Mouse (Mus musculus) liver, postnatal 0 days (tissue): ENCODE measurements around the gene Parp3. TPM values are rescaled to one million over a fixed set of nuclear protein-coding genes. Genes with fewer than 3 reads are reported as not detected.
A peak's percentile ranks its signal among the peaks of the same experiment; 100 is the strongest.

Experiments used
- ATAC-seq: fragments of 200-750 bp; cut with Nextera tagmentation; 2 replicates; pipeline ENCODE4 v1.8.0; 2017; ENCODE audit warnings: mild to moderate bottlenecking, moderate library complexity
- DNase-seq: peaks from one replicate; pipeline ENCODE4 v3.0.0-alpha.2; 2016
- H3K27ac ChIP-seq: fragments of 300-500 bp; sonication (generic); 2 replicates; pipeline ENCODE4 v1.5.1; 2014; ENCODE audit warnings: antibody characterized with exemption, moderate library complexity, mild to moderate bottlenecking, low read depth
- H3K27me3 ChIP-seq: fragments of 300-500 bp; sonication (generic); 2 replicates; pipeline ENCODE4 v1.6.1; 2014; ENCODE audit warnings: low read length, control low read depth, mixed read lengths; ENCODE audit not compliant: insufficient read depth
- H3K36me3 ChIP-seq: fragments of 300-500 bp; sonication (generic); replicated peaks from 2 replicates; pipeline ENCODE4 v1.6.1; 2014; ENCODE audit warnings: mild to moderate bottlenecking, control low read depth, low read length, moderate library complexity, mixed read lengths; ENCODE audit not compliant: insufficient read depth
- H3K4me1 ChIP-seq: fragments of 300-500 bp; sonication (generic); 2 replicates; pipeline ENCODE4 v1.6.1; 2014; ENCODE audit warnings: antibody characterized with exemption, mild to moderate bottlenecking, control low read depth; ENCODE audit not compliant: insufficient read depth
- H3K4me2 ChIP-seq: fragments of 300-500 bp; sonication (generic); 2 replicates; pipeline ENCODE4 v1.6.1; 2014; ENCODE audit warnings: low read depth, mild to moderate bottlenecking, low read length, moderate library complexity, mixed read lengths
- H3K4me3 ChIP-seq: fragments of 300-500 bp; sonication (generic); 2 replicates; pipeline ENCODE4 v1.5.1; 2014; ENCODE audit warnings: low read depth, low read length
- H3K9ac ChIP-seq: fragments of 300-500 bp; sonication (generic); replicated peaks from 2 replicates; pipeline ENCODE4 v1.6.1; 2014; ENCODE audit warnings: mild to moderate bottlenecking, moderate library complexity
- H3K9me3 ChIP-seq: fragments of 300-500 bp; sonication (generic); 2 replicates; pipeline ENCODE4 v1.6.1; 2016; ENCODE audit warnings: mild to moderate bottlenecking, control low read depth, low read length, mixed read lengths
- CTCF ChIP-seq: sonication (generic); IDR thresholded peaks from 2 replicates; pipeline ENCODE4 v1.5.1; 2016; ENCODE audit warnings: antibody characterized with exemption, low read depth
- EP300 ChIP-seq: IDR thresholded peaks from 2 replicates; pipeline ENCODE4 v1.6.1; 2016; ENCODE audit warnings: antibody characterized with exemption, low read depth, mild to moderate bottlenecking
- WGBS: fragments of 180-500 bp; shearing (Covaris S2); extraction: QIAGEN DNeasy Blood & Tissue Kit; methylation state at CpG from one replicate; pipeline ENCODE4 v1.1.7; 2014; ENCODE audit not compliant: insufficient replicate concordance; 5-methylcytosine and 5-hydroxymethylcytosine counted together
- polyA plus RNA-seq: library from polyadenylated mRNA; unstranded; fragments of >200 nt; fragmentation: Nextera tagmentation; extraction: Ambion mirVana; gene quantifications from 2 replicates; pipeline ENCODE4 v1.2.1, GENCODE M21; 2015

Gene Parp3
- polyA plus RNA-seq, result 1.6 and 1.9 TPM in 2 replicates

- Histone ChIP-seq H3K27ac (peak within 1 kb of the TSS; percentile 65), H3K4me2 (peak within 1 kb of the TSS; percentile 98), H3K4me1 (peaks cover 20% of the 10 kb centered on the region), H3K36me3 (peaks cover 15% of the 10 kb centered on the region; the same call in 1 of the 2 replicates), H3K9ac (peak within 1 kb of the TSS; percentile 68), H3K27me3 (no peaks in the 10 kb centered on the region), H3K9me3 (no peaks in the 10 kb centered on the region), H3K4me3 (peak within 1 kb of the TSS; percentile 61)
- TF ChIP-seq EP300, result no peak
- TF ChIP-seq CTCF, result peak; percentile 98
- peak; percentile 98 for ATAC-seq
- under 1% methylated on average over 41 of the region's 41 CpGs for whole genome bisulfite sequencing
- peak; percentile 98 for DNase-seq
These were observed at the start of gene Parp3 for GRCm38 (mm10) chr9:106476924-106477484. TSS of gene Parp3 (minus strand) at chr9:106476949.

GRCm38 (mm10) chr9:106519909-106520308 is 43.2 kb upstream of the Parp3 start:
- no peak overlapping the region for H3K4me3 ChIP-seq
- H3K36me3 ChIP-seq, result no peaks in the 10 kb centered on the region
- no peaks in the 10 kb centered on the region for H3K4me1 ChIP-seq
- no peak overlapping the region for H3K27ac ChIP-seq
- no peak overlapping the region for H3K9ac ChIP-seq
- TF ChIP-seq CTCF, result no peak
- TF ChIP-seq EP300, result no peak
- H3K9me3 ChIP-seq, result no peaks in the 10 kb centered on the region
- no peak overlapping the region for H3K4me2 ChIP-seq
- WGBS, result 59% methylated on average over 8 of the region's 8 CpGs
- ATAC-seq (no peak), DNase-seq (no peak)
- no peaks in the 10 kb centered on the region for H3K27me3 ChIP-seq

- Histone ChIP-seq H3K4me2 (no peak overlapping the region), H3K9ac (no peak overlapping the region), H3K4me1 (no peaks in the 10 kb centered on the region), H3K27ac (no peak overlapping the region), H3K27me3 (no peaks in the 10 kb centered on the region), H3K4me3 (no peak overlapping the region), H3K36me3 (no peaks in the 10 kb centered on the region), H3K9me3 (no peaks in the 10 kb centered on the region)
- no peak for TF ChIP-seq CTCF
- TF ChIP-seq EP300, result no peak
- ATAC-seq (no peak), DNase-seq (no peak)
- WGBS, result 49% methylated on average over 2 of the region's 2 CpGs
These were observed 42.7 kb upstream of the Parp3 start for GRCm38 (mm10) chr9:106519433-106519832.

GRCm38 (mm10) chr9:106514273-106514672 is 37.5 kb upstream of the Parp3 start, which contains the start of gene Iqcf5:
TSS of gene Iqcf5 (plus strand) at chr9:106514573.
- TF ChIP-seq CTCF, result no peak
- no peak for TF ChIP-seq EP300
- Histone ChIP-seq H3K9me3 (no peaks in the 10 kb centered on the region), H3K4me1 (no peaks in the 10 kb centered on the region), H3K9ac (no peak within 1 kb of the TSS), H3K4me2 (no peak within 1 kb of the TSS), H3K4me3 (no peak within 1 kb of the TSS), H3K27ac (no peak within 1 kb of the TSS), H3K27me3 (no peaks in the 10 kb centered on the region), H3K36me3 (no peaks in the 10 kb centered on the region)
- 79% methylated on average over 4 of the region's 4 CpGs for WGBS
- ATAC-seq (no peak), DNase-seq (no peak)

GRCm38 (mm10) chr9:106513566-106513965 is 36.8 kb upstream of the Parp3 start:
- no peaks in the 10 kb centered on the region for H3K4me1 ChIP-seq
- no peak overlapping the region for H3K4me3 ChIP-seq
- no peak overlapping the region for H3K4me2 ChIP-seq
- 69% methylated on average over 6 of the region's 6 CpGs for WGBS
- no peaks in the 10 kb centered on the region for H3K36me3 ChIP-seq
- no peak overlapping the region for H3K27ac ChIP-seq
- H3K27me3 ChIP-seq, result no peaks in the 10 kb centered on the region
- H3K9ac ChIP-seq, result no peak overlapping the region
- no peak for TF ChIP-seq EP300
- TF ChIP-seq CTCF, result no peak
- DNase-seq (no peak), ATAC-seq (no peak)
- H3K9me3 ChIP-seq, result no peaks in the 10 kb centered on the region

- Histone ChIP-seq H3K27me3 (no peaks in the 10 kb centered on the region), H3K9me3 (no peaks in the 10 kb centered on the region), H3K4me2 (no peak overlapping the region), H3K9ac (no peak overlapping the region), H3K4me1 (no peaks in the 10 kb centered on the region), H3K4me3 (no peak overlapping the region), H3K36me3 (no peaks in the 10 kb centered on the region), H3K27ac (no peak overlapping the region)
- DNase-seq (no peak), ATAC-seq (no peak)
- WGBS, result 47% methylated on average over 13 of the region's 13 CpGs
- TF ChIP-seq CTCF, result no peak
- TF ChIP-seq EP300, result no peak
These were observed 36.1 kb upstream of the Parp3 start for GRCm38 (mm10) chr9:106512729-106513450.
